Mouse (Mus musculus): ENCODE data around the gene Otud1. TPM values are rescaled to one million over a fixed set of nuclear protein-coding genes. Genes with fewer than 3 reads are reported as not detected.

Gene Otud1
- polyA plus RNA-seq, 1 experiment from 2014 or later, result 1.3 TPM

- ATAC-seq (ENCODE audit: low FRiP score), result no peak
- no peak overlapping the region for H3K27ac ChIP-seq (ENCODE audit: low read depth, low read length)
- no peak for DNase-seq (ENCODE audit: low spot score)
These were observed 6.6 kb downstream of the Otud1 start for GRCm38 (mm10) chr2:19664147-19664546.

GRCm38 (mm10) chr2:19664555-19665475 lies 7.3 kb downstream of the Otud1 start:
- Histone ChIP-seq H3K4me3 (ENCODE audit: low read depth, low read length) (no peak overlapping the region), H3K27ac (ENCODE audit: low read depth, low read length) (no peak overlapping the region), H3K27me3 (ENCODE audit: control insufficient read depth, insufficient read depth, low read length) (0 out of 2 replicates have a peak, but pooled peaks cover 2% of the 10 kb centered on the region), H3K4me1 (replicated peaks; ENCODE audit: control insufficient read depth, insufficient read depth, low read length) (no peaks in the 10 kb centered on the region), H3K4me2 (replicated peaks; ENCODE audit: low read depth, low read length) (no peak overlapping the region), H3K9me3 (ENCODE audit: control insufficient read depth, low read length) (no peaks in the 10 kb centered on the region), H3K36me3 (ENCODE audit: control insufficient read depth, insufficient read depth, low read length) (no peaks in the 10 kb centered on the region), H3K9ac (ENCODE audit: low read depth, low read length) (no peak overlapping the region)
- ATAC-seq (ENCODE audit: low FRiP score) (no peak), DNase-seq (ENCODE audit: low spot score) (no peak)
- 46% methylated on average over 7 of the region's 7 CpGs for WGBS

More at GRCm38 (mm10) chr2:19664147-19664546, 6.6 kb downstream of the Otud1 start:
- no peak overlapping the region for H3K9ac ChIP-seq (ENCODE audit: low read depth, low read length)
- 71% methylated on average over 6 of the region's 6 CpGs for WGBS
- H3K9me3 ChIP-seq (ENCODE audit: control insufficient read depth, low read length), result no peaks in the 10 kb centered on the region
- no peak overlapping the region for H3K4me2 ChIP-seq (replicated peaks; ENCODE audit: low read depth, low read length)
- H3K4me1 ChIP-seq (replicated peaks; ENCODE audit: control insufficient read depth, insufficient read depth, low read length), result no peaks in the 10 kb centered on the region
- H3K36me3 ChIP-seq (ENCODE audit: control insufficient read depth, insufficient read depth, low read length), result no peaks in the 10 kb centered on the region
- H3K4me3 ChIP-seq (ENCODE audit: low read depth, low read length), result no peak overlapping the region
- peaks cover 5% of the 10 kb centered on the region; the same call in 1 of the 2 replicates for H3K27me3 ChIP-seq (ENCODE audit: control insufficient read depth, insufficient read depth, low read length)

DNA sequence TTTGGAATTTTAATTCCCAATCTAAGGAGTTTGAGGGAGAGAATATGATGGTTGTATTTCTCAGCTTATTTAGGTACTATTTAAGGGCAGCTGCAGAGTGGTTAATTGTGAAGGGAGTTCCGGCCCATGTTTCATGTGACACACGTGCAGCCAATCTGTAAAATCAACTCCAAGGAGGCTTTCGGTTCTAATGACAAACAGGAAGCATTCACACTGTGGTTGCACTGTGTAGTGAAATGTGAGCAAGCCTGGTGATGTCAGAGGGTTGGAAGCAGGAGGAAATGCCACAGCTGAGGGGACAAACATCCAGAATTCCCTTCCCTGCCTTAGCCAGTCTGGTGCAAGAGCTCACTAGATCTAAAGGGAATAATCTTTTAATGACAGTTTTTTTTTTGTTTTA lies 8.3 kb downstream of the Otud1 start:
- Histone ChIP-seq H3K27me3 (ENCODE audit: control insufficient read depth, insufficient read depth, low read length) (no peaks in the 10 kb centered on the region), H3K4me2 (replicated peaks; ENCODE audit: low read depth, low read length) (no peak overlapping the region), H3K4me3 (ENCODE audit: low read depth, low read length) (no peak overlapping the region), H3K27ac (ENCODE audit: low read depth, low read length) (no peak overlapping the region), H3K4me1 (replicated peaks; ENCODE audit: control insufficient read depth, insufficient read depth, low read length) (no peaks in the 10 kb centered on the region), H3K9me3 (ENCODE audit: control insufficient read depth, low read length) (no peaks in the 10 kb centered on the region), H3K9ac (ENCODE audit: low read depth, low read length) (no peak overlapping the region), H3K36me3 (ENCODE audit: control insufficient read depth, insufficient read depth, low read length) (no peaks in the 10 kb centered on the region)
- ATAC-seq (ENCODE audit: low FRiP score) (no peak), DNase-seq (ENCODE audit: low spot score) (no peak)
- 59% methylated on average over 3 of the region's 3 CpGs for WGBS

DNA sequence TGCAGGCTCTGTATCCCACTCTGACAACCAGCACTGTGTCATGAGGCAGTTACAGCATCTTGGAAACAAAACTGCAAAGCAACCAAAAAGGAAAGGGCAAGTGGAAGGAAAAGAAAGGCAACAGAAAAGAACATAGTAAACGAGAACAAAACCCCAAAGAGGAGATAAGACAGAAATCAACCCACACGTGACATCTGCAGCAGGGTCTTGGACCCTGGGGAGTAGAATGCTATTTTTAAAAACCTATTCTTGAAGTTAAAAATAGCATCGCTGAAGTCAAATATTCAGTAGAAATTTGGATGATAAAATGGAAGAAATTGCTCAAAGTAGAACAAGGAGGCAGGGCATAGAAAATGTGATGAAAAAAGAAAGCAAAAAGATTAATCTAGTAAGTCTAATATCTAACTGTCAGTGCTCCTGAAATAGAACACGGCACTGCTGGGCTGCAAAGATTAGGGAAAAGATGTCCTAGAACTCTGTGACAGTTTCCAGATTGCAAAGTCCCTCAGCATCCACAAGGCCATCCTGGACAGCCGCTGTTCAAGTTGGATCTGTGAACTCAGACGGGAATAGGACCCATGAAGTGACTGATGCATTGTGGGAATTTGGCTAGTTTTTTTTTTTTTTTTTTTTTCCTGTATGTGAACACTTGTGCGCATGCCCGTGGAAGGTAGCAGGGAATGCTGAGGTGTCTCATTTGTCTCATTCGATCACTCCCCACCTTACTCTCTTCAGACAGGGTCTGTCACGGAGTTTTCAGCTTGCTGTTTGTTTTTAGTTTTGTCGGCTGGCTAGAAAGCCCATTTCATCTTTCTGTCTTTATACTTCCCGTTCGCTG lies 13.5 kb downstream of the Otud1 start:
- no peak overlapping the region for H3K9ac ChIP-seq (ENCODE audit: low read depth, low read length)
- no peaks in the 10 kb centered on the region for H3K36me3 ChIP-seq (ENCODE audit: control insufficient read depth, insufficient read depth, low read length)
- H3K4me1 ChIP-seq (replicated peaks; ENCODE audit: control insufficient read depth, insufficient read depth, low read length), result no peaks in the 10 kb centered on the region
- H3K27me3 ChIP-seq (ENCODE audit: control insufficient read depth, insufficient read depth, low read length), result no peaks in the 10 kb centered on the region
- DNase-seq (ENCODE audit: low spot score) (no peak), ATAC-seq (ENCODE audit: low FRiP score) (no peak)
- H3K4me3 ChIP-seq (ENCODE audit: low read depth, low read length), result no peak overlapping the region
- H3K9me3 ChIP-seq (ENCODE audit: control insufficient read depth, low read length), result no peaks in the 10 kb centered on the region
- 86% methylated on average over 13 of the region's 13 CpGs for WGBS
- H3K27ac ChIP-seq (ENCODE audit: low read depth, low read length), result no peak overlapping the region
- H3K4me2 ChIP-seq (replicated peaks; ENCODE audit: low read depth, low read length), result no peak overlapping the region

DNA sequence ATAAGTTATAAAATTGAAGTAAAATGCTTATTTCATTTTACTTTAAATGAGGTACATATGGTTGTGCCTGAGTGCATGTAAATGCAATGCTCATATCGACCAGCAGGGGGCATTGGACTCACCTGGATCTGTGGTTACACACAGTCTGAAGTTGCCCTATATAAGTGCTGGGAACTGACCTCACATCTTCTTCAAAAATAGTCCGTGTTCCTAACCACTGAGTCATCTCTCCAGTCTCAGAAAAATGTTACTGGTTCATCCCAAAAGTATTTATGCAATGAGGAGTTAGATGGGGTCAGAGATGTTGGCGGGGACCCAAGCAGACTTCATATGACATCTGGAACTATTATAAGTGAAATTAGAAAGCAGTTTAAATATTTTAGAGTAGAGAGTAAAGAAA lies 25.4 kb downstream of the Otud1 start:
- Histone ChIP-seq H3K4me2 (replicated peaks; ENCODE audit: low read depth, low read length) (no peak overlapping the region), H3K9me3 (ENCODE audit: control insufficient read depth, low read length) (no peaks in the 10 kb centered on the region), H3K27ac (ENCODE audit: low read depth, low read length) (no peak overlapping the region), H3K36me3 (ENCODE audit: control insufficient read depth, insufficient read depth, low read length) (no peaks in the 10 kb centered on the region), H3K9ac (ENCODE audit: low read depth, low read length) (no peak overlapping the region), H3K4me1 (replicated peaks; ENCODE audit: control insufficient read depth, insufficient read depth, low read length) (no peaks in the 10 kb centered on the region), H3K4me3 (ENCODE audit: low read depth, low read length) (no peak overlapping the region), H3K27me3 (ENCODE audit: control insufficient read depth, insufficient read depth, low read length) (no peaks in the 10 kb centered on the region)
- DNase-seq (ENCODE audit: low spot score) (no peak), ATAC-seq (ENCODE audit: low FRiP score) (no peak)
- 48% methylated on average over 3 of the region's 3 CpGs for WGBS

DNA sequence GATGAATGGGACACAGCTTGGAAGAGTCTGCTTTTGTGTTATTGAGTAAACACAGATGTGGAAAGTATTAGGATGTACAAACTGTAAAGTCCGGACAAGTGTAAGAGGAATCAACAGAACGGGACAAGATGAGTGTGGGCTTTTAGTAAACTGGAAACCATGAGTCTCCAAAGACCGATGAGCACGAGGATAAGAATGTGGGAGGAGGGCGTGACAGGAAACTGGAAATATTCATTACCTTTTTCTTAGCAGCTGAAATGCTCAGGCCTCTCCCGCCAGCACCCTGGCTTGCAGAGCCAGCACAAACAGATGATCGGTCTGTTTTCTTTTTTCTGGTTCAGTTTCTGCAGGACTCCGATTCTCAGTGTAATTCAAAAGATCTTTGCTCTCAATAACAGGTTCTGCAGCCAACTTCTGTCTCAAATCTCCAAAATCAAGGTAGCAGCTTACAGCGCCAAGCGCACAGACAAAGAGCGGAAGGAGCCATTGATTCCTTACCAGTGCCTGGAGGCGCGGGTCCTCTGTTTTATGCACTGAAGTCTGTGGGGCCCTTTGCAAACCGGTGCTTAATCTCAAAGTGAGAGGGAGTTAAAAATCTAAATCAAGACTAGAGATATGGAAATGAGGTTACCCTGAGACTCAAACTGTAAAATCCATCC lies 28.1 kb downstream of the Otud1 start:
- Histone ChIP-seq H3K9me3 (ENCODE audit: control insufficient read depth, low read length) (no peaks in the 10 kb centered on the region), H3K9ac (ENCODE audit: low read depth, low read length) (no peak overlapping the region), H3K4me3 (ENCODE audit: low read depth, low read length) (no peak overlapping the region), H3K36me3 (ENCODE audit: control insufficient read depth, insufficient read depth, low read length) (no peaks in the 10 kb centered on the region), H3K27ac (ENCODE audit: low read depth, low read length) (no peak overlapping the region), H3K4me2 (replicated peaks; ENCODE audit: low read depth, low read length) (no peak overlapping the region), H3K27me3 (ENCODE audit: control insufficient read depth, insufficient read depth, low read length) (no peaks in the 10 kb centered on the region), H3K4me1 (replicated peaks; ENCODE audit: control insufficient read depth, insufficient read depth, low read length) (no peaks in the 10 kb centered on the region)
- WGBS, result 66% methylated on average over 14 of the region's 14 CpGs
- ATAC-seq (ENCODE audit: low FRiP score) (no peak), DNase-seq (ENCODE audit: low spot score) (no peak)

- H3K27me3 ChIP-seq (ENCODE audit: control insufficient read depth, insufficient read depth, low read length), result no peaks in the 10 kb centered on the region
- 88% methylated on average over 14 of the region's 14 CpGs for WGBS
- no peaks in the 10 kb centered on the region for H3K9me3 ChIP-seq (ENCODE audit: control insufficient read depth, low read length)
- no peak overlapping the region for H3K4me2 ChIP-seq (replicated peaks; ENCODE audit: low read depth, low read length)
- no peak overlapping the region for H3K4me3 ChIP-seq (ENCODE audit: low read depth, low read length)
- no peaks in the 10 kb centered on the region for H3K4me1 ChIP-seq (replicated peaks; ENCODE audit: control insufficient read depth, insufficient read depth, low read length)
- H3K9ac ChIP-seq (ENCODE audit: low read depth, low read length), result no peak overlapping the region
- DNase-seq (ENCODE audit: low spot score), result no peak
- H3K36me3 ChIP-seq (ENCODE audit: control insufficient read depth, insufficient read depth, low read length), result no peaks in the 10 kb centered on the region
- no peak overlapping the region for H3K27ac ChIP-seq (ENCODE audit: low read depth, low read length)
- ATAC-seq (ENCODE audit: low FRiP score), result no peak
These were observed 32.5 kb downstream of the Otud1 start for GRCm38 (mm10) chr2:19690094-19690493.

- H3K4me1 ChIP-seq (replicated peaks; ENCODE audit: control insufficient read depth, insufficient read depth, low read length), result no peaks in the 10 kb centered on the region
- H3K27me3 ChIP-seq (ENCODE audit: control insufficient read depth, insufficient read depth, low read length), result no peaks in the 10 kb centered on the region
- no peak overlapping the region for H3K4me3 ChIP-seq (ENCODE audit: low read depth, low read length)
- no peak overlapping the region for H3K27ac ChIP-seq (ENCODE audit: low read depth, low read length)
- 81% methylated on average over 4 of the region's 4 CpGs for WGBS
- H3K9ac ChIP-seq (ENCODE audit: low read depth, low read length), result no peak overlapping the region
- no peak overlapping the region for H3K4me2 ChIP-seq (replicated peaks; ENCODE audit: low read depth, low read length)
- ATAC-seq (ENCODE audit: low FRiP score) (no peak), DNase-seq (ENCODE audit: low spot score) (no peak)
- no peaks in the 10 kb centered on the region for H3K36me3 ChIP-seq (ENCODE audit: control insufficient read depth, insufficient read depth, low read length)
- H3K9me3 ChIP-seq (ENCODE audit: control insufficient read depth, low read length), result no peaks in the 10 kb centered on the region
These were observed 42.2 kb downstream of the Otud1 start for GRCm38 (mm10) chr2:19699573-19700295.
